Mouse (Mus musculus) heart, embryonic 14.5 days (tissue): ENCODE measurements at regions not wholly inside any gene's neighbourhood (a gene's known extent, or its start where the extent isn't known, plus 50 kb on each side); places are given as distances from the start of the nearest gene placed in this dataset.

ENCODE experiments used
- ATAC-seq: fragments of 200-750 bp; cut with Nextera tagmentation; 2 replicates; pipeline ENCODE4 v1.8.0; 2017; ENCODE audit warnings: low read depth, moderate TSS enrichment; ENCODE audit not compliant: insufficient number of reproducible peaks, insufficient read depth, low FRiP score
- H3K27ac ChIP-seq, 2 experiments: fragments of 200-500 bp in 1 of 2; fragments of 300-500 bp in 1 of 2; sonication (generic) in 1 of 2; replicated peaks in 1 of 2; 2 replicates each; pipeline ENCODE4 v1.5.1; 2012 to 2014; ENCODE audit warnings: low read depth in 2 of 2, low read length in 2 of 2, control low read depth in 1 of 2, mild to moderate bottlenecking in 1 of 2, mixed read lengths in 1 of 2; ENCODE audit not compliant: control insufficient read depth in 1 of 2, insufficient read depth in 1 of 2
- H3K27me3 ChIP-seq: fragments of 300-500 bp; sonication (generic); 2 replicates; pipeline ENCODE4 v1.6.1; 2014; ENCODE audit warnings: mild to moderate bottlenecking, low read length, control low read depth; ENCODE audit not compliant: control insufficient read depth, insufficient read depth
- H3K36me3 ChIP-seq: fragments of 300-500 bp; sonication (generic); 2 replicates; pipeline ENCODE4 v1.6.1; 2014; ENCODE audit warnings: mild to moderate bottlenecking, control low read depth, low read length, mixed read lengths; ENCODE audit not compliant: control insufficient read depth, insufficient read depth
- H3K4me1 ChIP-seq, 2 experiments: fragments of 200-500 bp in 1 of 2; fragments of 300-500 bp in 1 of 2; sonication (generic) in 1 of 2; 2 replicates each; pipeline ENCODE4 v1.6.1; 2012 to 2014; ENCODE audit warnings: low read length in 2 of 2, control low read depth in 1 of 2, mixed read lengths in 1 of 2; ENCODE audit not compliant: control insufficient read depth in 2 of 2, insufficient read depth in 2 of 2
- H3K4me2 ChIP-seq: fragments of 300-500 bp; sonication (generic); 2 replicates; pipeline ENCODE4 v1.6.1; 2014; ENCODE audit warnings: mild to moderate bottlenecking, low read length
- H3K4me3 ChIP-seq, 2 experiments: fragments of 200-500 bp in 1 of 2; fragments of 300-500 bp in 1 of 2; sonication (generic) in 1 of 2; 2 replicates each; pipeline ENCODE4 v1.5.1; 2012 to 2014; ENCODE audit warnings: low read length in 2 of 2, mild to moderate bottlenecking in 2 of 2, control low read depth in 1 of 2, low read depth in 1 of 2, moderate library complexity in 1 of 2; ENCODE audit not compliant: control insufficient read depth in 1 of 2, insufficient read depth in 1 of 2
- H3K9ac ChIP-seq: fragments of 300-500 bp; sonication (generic); 2 replicates; pipeline ENCODE4 v1.6.1; 2014; ENCODE audit warnings: mild to moderate bottlenecking, low read length
- H3K9me3 ChIP-seq: fragments of 300-500 bp; sonication (generic); 2 replicates; pipeline ENCODE4 v1.6.1; 2016; ENCODE audit warnings: low read length, control low read depth; ENCODE audit not compliant: control insufficient read depth
- WGBS: fragments of 180-500 bp; shearing (Covaris S2); extraction: QIAGEN DNeasy Blood & Tissue Kit; methylation state at CpG from one replicate; pipeline ENCODE4 v1.1.7; 2014; 5-methylcytosine and 5-hydroxymethylcytosine counted together

DNA sequence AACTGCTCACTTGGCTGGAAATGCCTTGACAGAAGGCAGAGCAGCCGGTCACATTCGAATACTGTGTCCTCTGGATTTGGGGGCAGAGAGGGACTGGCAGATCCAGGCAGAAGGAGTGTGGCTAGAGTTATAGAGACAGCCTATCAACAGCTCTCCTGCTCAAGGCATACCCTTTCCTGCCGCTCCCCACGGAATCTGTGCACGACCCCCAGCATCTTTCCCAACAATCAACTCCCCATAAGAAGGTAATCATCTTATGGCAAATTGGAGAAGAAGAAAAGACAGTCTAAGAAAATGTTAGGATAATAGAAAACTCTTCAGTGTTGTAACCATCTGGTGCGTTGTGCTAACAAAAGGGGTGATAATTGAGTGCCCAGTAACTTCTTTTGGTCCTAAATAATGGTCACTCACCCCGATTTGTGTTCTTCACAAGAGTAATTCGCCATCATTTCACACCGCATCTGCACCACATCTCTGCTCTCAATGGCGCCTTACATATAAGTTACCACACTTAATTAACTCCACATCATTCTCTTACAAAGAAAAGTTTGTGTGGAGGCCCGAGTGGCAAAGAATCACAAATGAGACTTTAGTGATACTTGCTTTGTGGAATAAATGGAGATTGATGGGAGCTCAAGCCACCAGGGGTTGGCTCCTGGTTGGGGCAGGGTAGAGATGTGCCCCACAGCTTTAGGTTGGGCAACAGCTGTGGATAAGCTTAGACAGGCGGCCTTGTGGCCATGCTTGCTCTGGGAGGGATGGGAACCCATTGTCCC, 551.2 kb upstream of the Btbd3 start:
- H3K9ac ChIP-seq = no peak overlapping the region
- no peak overlapping the region for H3K27ac ChIP-seq
- H3K4me3 ChIP-seq = no peak overlapping the region
- H3K4me1 ChIP-seq = peaks cover 7 to 10% of the 10 kb centered on the region in 2 experiments
- H3K27me3 ChIP-seq = no peaks in the 10 kb centered on the region
- H3K9me3 ChIP-seq = no peaks in the 10 kb centered on the region
- no peak overlapping the region for H3K4me2 ChIP-seq
- WGBS = 65% methylated on average over 12 of the region's 12 CpGs
- no peaks in the 10 kb centered on the region for H3K36me3 ChIP-seq
- no peak for ATAC-seq

DNA sequence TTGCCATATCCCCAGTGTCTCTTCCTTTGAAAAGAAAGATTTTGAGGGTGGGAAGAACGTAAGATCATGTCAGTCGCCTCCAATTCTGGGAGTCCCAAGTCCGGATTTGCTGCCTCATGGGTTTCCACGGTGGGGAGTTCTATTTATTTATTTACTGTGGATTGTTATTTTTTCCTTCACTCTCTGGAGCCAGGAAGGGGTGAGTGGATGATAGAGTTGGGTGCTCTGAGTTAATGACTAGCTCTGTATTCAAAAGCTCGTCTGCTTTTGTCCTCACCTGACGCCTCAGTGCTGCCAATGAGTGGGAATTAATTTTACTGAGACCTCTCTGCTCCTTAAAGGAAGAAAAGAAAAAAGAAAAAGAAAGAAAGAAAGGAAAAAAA, 551.8 kb upstream of the Btbd3 start:
- Histone ChIP-seq H3K4me1 (peaks cover 7 to 10% of the 10 kb centered on the region in 2 experiments), H3K9me3 (no peaks in the 10 kb centered on the region), H3K4me3 (no peak overlapping the region), H3K36me3 (no peaks in the 10 kb centered on the region), H3K9ac (no peak overlapping the region), H3K4me2 (no peak overlapping the region), H3K27me3 (no peaks in the 10 kb centered on the region), H3K27ac (no peak overlapping the region)
- WGBS = 64% methylated on average over 6 of the region's 6 CpGs
- no peak for ATAC-seq

DNA sequence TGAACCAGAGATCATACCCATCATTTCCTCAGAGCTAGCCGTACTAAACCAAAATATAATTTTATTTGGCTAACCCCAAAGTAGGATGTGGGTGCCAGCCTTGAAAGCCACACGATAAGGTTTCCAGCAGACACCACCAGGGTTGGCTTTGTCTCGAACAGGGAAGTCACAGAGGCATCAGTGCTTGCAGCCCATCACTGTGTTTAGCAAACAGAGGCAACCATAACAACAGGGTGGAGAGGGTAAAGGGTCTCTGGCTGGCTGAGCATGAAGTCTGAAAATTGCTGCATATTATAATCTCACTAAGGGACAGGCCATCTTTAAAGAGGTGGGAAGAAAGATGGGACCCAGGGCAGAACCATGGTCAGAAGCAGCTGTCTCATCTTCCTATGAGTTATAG, 552.3 kb upstream of the Btbd3 start:
- Histone ChIP-seq H3K4me2 (no peak overlapping the region), H3K4me1 (peaks cover 7 to 10% of the 10 kb centered on the region in 2 experiments), H3K27me3 (no peaks in the 10 kb centered on the region), H3K4me3 (no peak overlapping the region), H3K27ac (no peak overlapping the region), H3K9ac (no peak overlapping the region), H3K9me3 (no peaks in the 10 kb centered on the region), H3K36me3 (no peaks in the 10 kb centered on the region)
- no peak for ATAC-seq
- 80% methylated on average over 3 of the region's 3 CpGs for WGBS

DNA sequence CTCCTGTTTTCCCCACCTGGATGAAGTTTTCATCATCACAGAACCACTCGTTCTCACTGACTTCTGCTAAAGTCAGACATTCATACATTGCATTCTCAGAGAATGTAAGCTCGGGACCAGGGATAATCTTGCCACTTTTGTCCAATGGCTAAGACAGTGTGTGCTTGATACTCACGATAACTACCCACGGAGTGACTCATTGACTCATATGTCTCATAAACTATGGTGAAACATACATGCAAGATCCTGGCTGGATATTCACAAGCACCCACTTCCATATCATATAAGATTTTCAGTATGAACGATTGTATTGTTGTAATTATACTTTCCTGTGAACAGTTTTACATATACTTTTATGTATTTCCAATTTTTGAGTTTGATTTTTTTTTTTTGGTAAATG, 560.5 kb upstream of the Btbd3 start:
- no peaks in the 10 kb centered on the region for H3K4me1 ChIP-seq
- H3K36me3 ChIP-seq = no peaks in the 10 kb centered on the region
- no peak overlapping the region for H3K9ac ChIP-seq
- H3K9me3 ChIP-seq = no peaks in the 10 kb centered on the region
- ATAC-seq = no peak
- no peak overlapping the region for H3K4me2 ChIP-seq
- H3K4me3 ChIP-seq = no peak overlapping the region
- 82% methylated on average over 5 of the region's 5 CpGs for WGBS
- H3K27me3 ChIP-seq = no peaks in the 10 kb centered on the region
- no peak overlapping the region for H3K27ac ChIP-seq

DNA sequence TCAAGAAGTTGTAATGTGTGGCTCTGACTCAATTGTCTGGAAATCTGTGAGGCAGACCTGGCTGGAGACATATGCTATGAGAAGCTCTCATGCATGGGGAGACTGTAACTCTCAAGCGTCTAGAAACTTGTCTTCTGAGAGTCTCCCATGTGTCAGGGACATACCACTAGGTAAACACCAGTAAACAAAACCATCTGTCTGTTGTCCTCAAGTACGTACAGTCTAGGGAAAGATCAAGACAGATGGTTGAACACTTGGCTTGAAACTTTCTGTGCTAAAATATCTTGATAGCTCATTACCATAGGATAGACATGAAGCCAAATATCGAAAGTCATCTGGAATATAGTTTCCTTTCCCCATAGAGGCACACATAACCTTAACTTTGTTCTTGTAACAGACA, 562.3 kb upstream of the Btbd3 start:
- Histone ChIP-seq H3K4me2 (no peak overlapping the region), H3K27me3 (no peaks in the 10 kb centered on the region), H3K27ac (no peak overlapping the region), H3K9ac (no peak overlapping the region), H3K4me3 (no peak overlapping the region), H3K9me3 (no peaks in the 10 kb centered on the region), H3K36me3 (no peaks in the 10 kb centered on the region), H3K4me1 (no peaks in the 10 kb centered on the region)
- WGBS = 83% methylated on average over 3 of the region's 3 CpGs
- ATAC-seq = no peak

DNA sequence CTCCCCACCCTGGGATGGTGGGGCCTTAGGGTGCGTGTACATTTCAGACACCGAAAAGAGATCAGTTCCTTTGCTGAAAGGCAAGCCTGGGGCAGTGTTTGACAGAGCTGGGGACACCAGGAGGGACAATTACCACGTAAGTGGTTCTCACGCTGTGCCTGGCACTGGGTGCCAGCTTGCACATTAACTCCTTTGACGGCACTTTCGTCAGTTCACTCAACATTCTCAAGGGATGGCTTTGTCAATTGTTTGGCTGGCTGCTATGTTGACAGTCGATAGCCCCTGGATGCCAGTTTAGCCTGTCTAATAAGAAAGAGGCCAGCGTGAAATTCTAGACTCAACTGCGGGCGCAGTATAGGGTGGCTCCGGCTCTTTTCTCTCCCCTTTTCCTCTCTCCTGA, 569.2 kb upstream of the Btbd3 start:
- ATAC-seq = no peak; the same call in 1 of the 2 replicates
- Histone ChIP-seq H3K4me1 (peaks cover 7 to 15% of the 10 kb centered on the region in 2 experiments; a peak in 3 of 4 replicates), H3K9me3 (no peaks in the 10 kb centered on the region), H3K27ac (no peak overlapping the region), H3K4me3 (no peak overlapping the region), H3K27me3 (no peaks in the 10 kb centered on the region), H3K36me3 (no peaks in the 10 kb centered on the region), H3K9ac (no peak overlapping the region), H3K4me2 (no peak overlapping the region)
- 66% methylated on average over 11 of the region's 11 CpGs for WGBS

DNA sequence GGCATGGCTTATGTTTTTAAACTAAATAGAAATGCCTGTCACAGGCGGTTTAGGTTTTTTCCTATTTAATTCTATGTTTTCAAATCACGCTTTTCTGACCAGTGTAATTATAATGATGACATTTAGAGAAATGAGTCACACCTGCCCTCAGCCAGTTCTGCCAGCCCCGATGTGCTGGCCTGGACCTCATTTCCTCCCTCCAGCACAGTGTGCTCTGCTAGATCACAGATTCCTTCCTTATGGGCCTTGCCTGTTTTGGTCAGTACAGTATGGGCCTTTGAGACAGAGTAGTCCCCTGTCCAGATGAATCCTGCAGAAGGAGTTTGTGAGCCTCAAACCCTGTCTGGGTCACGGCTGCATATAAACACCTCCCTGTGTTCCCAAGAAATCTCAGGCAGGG, 569.6 kb upstream of the Btbd3 start:
- H3K9ac ChIP-seq = no peak overlapping the region
- WGBS = 40% methylated on average over 4 of the region's 4 CpGs
- peaks cover 7 to 15% of the 10 kb centered on the region in 2 experiments; a peak in 3 of 4 replicates for H3K4me1 ChIP-seq

DNA sequence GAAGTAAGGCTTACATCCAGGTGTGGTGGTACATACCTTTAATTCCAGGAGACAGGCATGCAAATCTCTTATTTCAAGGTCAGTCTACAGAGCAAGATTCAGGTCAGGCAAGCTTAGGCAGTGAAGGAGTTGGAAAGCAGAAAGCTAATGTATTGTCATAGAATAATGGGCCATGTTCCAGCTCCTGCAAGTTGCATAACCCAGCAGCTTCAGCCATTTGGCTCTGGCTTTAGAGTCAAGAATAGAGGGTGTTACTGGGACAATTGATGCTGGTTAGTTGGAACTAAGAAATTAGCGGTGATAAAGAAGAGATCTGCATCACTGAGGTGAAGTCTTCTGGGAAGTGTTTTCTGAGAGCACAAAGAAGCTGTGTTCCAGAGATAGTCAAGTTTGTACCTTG, 565.3 kb upstream of the Jag1 start:
- no peak overlapping the region for H3K9ac ChIP-seq
- 92% methylated on average over 1 of the region's 1 CpGs for WGBS

More for the DNA sequence above, 569.6 kb upstream of the Btbd3 start:
- ATAC-seq = no peak
- Histone ChIP-seq H3K36me3 (no peaks in the 10 kb centered on the region), H3K9me3 (no peaks in the 10 kb centered on the region), H3K27me3 (no peaks in the 10 kb centered on the region), H3K4me3 (no peak overlapping the region), H3K27ac (no peak overlapping the region), H3K4me2 (no peak overlapping the region)

More for the DNA sequence above, 565.3 kb upstream of the Jag1 start:
- ATAC-seq = no peak
- Histone ChIP-seq H3K4me1 (peaks cover 2 to 8% of the 10 kb centered on the region in 2 experiments; a peak in 2 of 4 replicates), H3K27me3 (no peaks in the 10 kb centered on the region), H3K27ac (no peak overlapping the region), H3K4me2 (no peak overlapping the region), H3K9me3 (no peaks in the 10 kb centered on the region), H3K4me3 (no peak overlapping the region), H3K36me3 (no peaks in the 10 kb centered on the region)
